Mouse (Mus musculus) central nervous system, embryonic 14 days (tissue): Measurements from ENCODE around the gene Qrfpr. TPM values are rescaled to one million over a fixed set of nuclear protein-coding genes. Genes with fewer than 3 reads are reported as not detected.

Experiments used
- polyA plus RNA-seq: library from polyadenylated mRNA; depleted of rRNA; stranded (reverse); fragments of >200 nt; gene quantifications from 2 replicates; pipeline ENCODE4 v1.2.3, GENCODE M21; 2012; rRNA removed

Qrfpr gene
- 1.0 and 1.6 TPM in 2 replicates for polyA plus RNA-seq

GRCm38 (mm10) chr3:36221743-36222682, at the start of gene Qrfpr:
Qrfpr (minus strand) TSS chr3:36222313.

GRCm38 (mm10) chr3:36150934-36151686, 71.0 kb downstream of the Qrfpr start, which contains the start of gene D3Ertd254e:
D3Ertd254e (plus strand) TSS chr3:36151017.

Other genes with a start within 250 kb of the Qrfpr start
- 25.2 and 26.2 TPM in 2 replicates for gene Mccc1, start 221.6 kb downstream of the Qrfpr start, polyA plus RNA-seq
- not detected in 2 replicates for gene Ccdc144b, start 168.8 kb downstream of the Qrfpr start, polyA plus RNA-seq
- gene Acad9, start 156.3 kb downstream of the Qrfpr start, polyA plus RNA-seq = 49.3 and 52.6 TPM in 2 replicates
- gene D3Ertd254e, start 71.3 kb downstream of the Qrfpr start, polyA plus RNA-seq = 5.3 and 5.6 TPM in 2 replicates